Mouse (Mus musculus): Measurements from ENCODE around the gene Myo1c. TPM values are rescaled to one million over a fixed set of nuclear protein-coding genes. Genes with fewer than 3 reads are reported as not detected.

Myo1c gene
- total RNA-seq (2023): 10 to 100 TPM; 11.1 to 14.5 TPM

GRCm38 (mm10) chr11:75650311-75650710, at the start of gene Myo1c:
TSS of gene Myo1c (plus strand) at chr11:75650504.

GRCm38 (mm10) chr11:75630645-75631229, 19.6 kb upstream of the Myo1c start, which contains the start of gene Inpp5k:
TSS of gene Inpp5k (plus strand) at chr11:75630988.

GRCm38 (mm10) chr11:75678747-75679438, 28.6 kb downstream of the Myo1c start, which contains the start of gene Crk:
TSS of gene Crk (plus strand) at chr11:75679259.

Other genes with a start within 250 kb of the Myo1c start
- not detected for gene Serpinf1, start 227.8 kb upstream of the Myo1c start, total RNA-seq (2023)
- under 1 TPM in 1 of 2 experiments, not detected in 1; 0.67 TPM for gene Serpinf2, start 210.9 kb upstream of the Myo1c start, total RNA-seq (2023)
- 10 to 100 TPM; 26.9 to 27.0 TPM for gene Wdr81, start 195.8 kb upstream of the Myo1c start, total RNA-seq (2023)
- 1 to 10 TPM in 1 of 2 experiments, not detected in 1; 2.0 TPM for gene Tlcd2, start 188.8 kb upstream of the Myo1c start, total RNA-seq (2023)
- gene Prpf8, start 163.7 kb upstream of the Myo1c start, total RNA-seq (2023): 100 to 1,000 TPM; 193 to 211 TPM
- gene Rilp, start 140.4 kb upstream of the Myo1c start, total RNA-seq (2023): not detected
- gene Scarf1, start 137.0 kb upstream of the Myo1c start, total RNA-seq (2023): under 1 TPM in 1 of 2 experiments, not detected in 1; 0.21 TPM
- gene Slc43a2, start 118.8 kb upstream of the Myo1c start, total RNA-seq (2023): 10 to 100 TPM; 67.1 to 70.3 TPM
- gene Pitpna, start 62.4 kb upstream of the Myo1c start, total RNA-seq (2023): 100 to 1,000 TPM; 226 to 230 TPM
- gene Inpp5k, start 19.5 kb upstream of the Myo1c start, total RNA-seq (2023): 100 to 1,000 TPM; 109 to 130 TPM
- gene Crk, start 28.8 kb downstream of the Myo1c start, total RNA-seq (2023): 10 to 100 TPM; 52.4 to 57.7 TPM
- gene Ywhae, start 82.4 kb downstream of the Myo1c start, total RNA-seq (2023): 100 to 1,000 TPM; 169 to 198 TPM
- gene Doc2b, start 145.5 kb downstream of the Myo1c start, total RNA-seq (2023): not detected

All from T-cell, adult 66 days (primary cell).